Mouse (Mus musculus) midbrain, embryonic 13.5 days (tissue): ENCODE results near the gene Habp2. TPM values are rescaled to one million over a fixed set of nuclear protein-coding genes. Genes with fewer than 3 reads are reported as not detected.

Experiments used
- ATAC-seq: fragments of 200-750 bp; cut with Nextera tagmentation; 2 replicates; pipeline ENCODE4 v1.8.0; 2017; ENCODE audit warnings: mild to moderate bottlenecking, moderate TSS enrichment, moderate library complexity
- H3K27ac ChIP-seq: fragments of 300-500 bp; sonication (generic); 2 replicates; pipeline ENCODE4 v1.5.1; 2015; ENCODE audit warnings: inconsistent platforms, mild to moderate bottlenecking, moderate library complexity
- H3K27me3 ChIP-seq: fragments of 300-500 bp; sonication (generic); 2 replicates; pipeline ENCODE4 v1.6.1; 2015; ENCODE audit warnings: mild to moderate bottlenecking, inconsistent platforms
- H3K36me3 ChIP-seq: fragments of 300-500 bp; sonication (generic); 2 replicates; pipeline ENCODE4 v1.6.1; 2015; ENCODE audit warnings: mild to moderate bottlenecking, inconsistent platforms
- H3K4me1 ChIP-seq: fragments of 300-500 bp; sonication (generic); replicated peaks from 2 replicates; pipeline ENCODE4 v1.6.1; 2015; ENCODE audit warnings: inconsistent platforms
- H3K4me2 ChIP-seq: fragments of 300-500 bp; sonication (generic); replicated peaks from 2 replicates; pipeline ENCODE4 v1.6.1; 2015; ENCODE audit warnings: moderate library complexity, mild to moderate bottlenecking, inconsistent platforms
- H3K4me3 ChIP-seq: fragments of 300-500 bp; sonication (generic); replicated peaks from 2 replicates; pipeline ENCODE4 v1.5.1; 2015; ENCODE audit warnings: mild to moderate bottlenecking, inconsistent platforms
- H3K9ac ChIP-seq: fragments of 300-500 bp; sonication (generic); replicated peaks from 2 replicates; pipeline ENCODE4 v1.6.1; 2015; ENCODE audit warnings: mild to moderate bottlenecking, inconsistent platforms
- H3K9me3 ChIP-seq: fragments of 300-500 bp; sonication (generic); 2 replicates; pipeline ENCODE4 v1.6.1; 2016; ENCODE audit warnings: mild to moderate bottlenecking, inconsistent platforms
- WGBS: fragments of 180-500 bp; shearing (Covaris S2); methylation state at CpG from one replicate; pipeline ENCODE4 v1.1.7; 2015; 5-methylcytosine and 5-hydroxymethylcytosine counted together
- polyA plus RNA-seq: library from polyadenylated mRNA; unstranded; fragments of >200 nt; fragmentation: Nextera tagmentation; extraction: Ambion mirVana; gene quantifications from 2 replicates; pipeline ENCODE4 v1.2.1, GENCODE M21; 2015

Gene Habp2
- polyA plus RNA-seq, 1 experiment from 2014 or later = 0.09 TPM

DNA sequence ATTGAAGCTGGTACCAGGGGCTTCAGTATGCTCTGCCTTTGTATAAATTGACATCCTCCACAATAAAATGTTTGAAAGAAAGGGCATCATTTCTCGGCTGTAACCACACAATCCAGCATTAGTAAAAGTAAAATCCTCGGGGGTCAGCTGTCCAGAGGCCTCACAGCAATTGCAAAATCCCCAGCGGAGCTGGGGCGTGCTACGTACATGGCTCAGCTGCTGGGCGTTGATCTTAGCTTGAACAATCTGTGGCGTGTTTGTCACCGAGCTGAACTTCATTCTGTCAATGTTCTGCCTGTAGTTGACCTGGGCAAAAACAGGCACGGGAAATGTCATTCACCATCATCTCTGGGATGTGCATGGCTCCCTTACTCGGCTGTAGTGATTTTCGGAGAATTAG lies 79.2 kb downstream of the Habp2 start:
- WGBS = 78% methylated on average over 11 of the region's 11 CpGs
- no peak overlapping the region for H3K9ac ChIP-seq
- ATAC-seq = no peak

GRCm38 (mm10) chr19:56366625-56367024 lies 79.7 kb downstream of the Habp2 start:
- H3K27ac ChIP-seq = no peak overlapping the region
- no peaks in the 10 kb centered on the region for H3K9me3 ChIP-seq
- no peak overlapping the region for H3K9ac ChIP-seq
- H3K4me1 ChIP-seq = 0 out of 2 replicates have a peak, but pooled peaks cover 10% of the 10 kb centered on the region
- H3K4me2 ChIP-seq = no peak overlapping the region
- no peak for ATAC-seq
- no peaks in the 10 kb centered on the region for H3K36me3 ChIP-seq
- H3K27me3 ChIP-seq = no peaks in the 10 kb centered on the region
- WGBS = 79% methylated on average over 9 of the region's 9 CpGs
- H3K4me3 ChIP-seq = no peak overlapping the region

More for the DNA sequence above, 79.2 kb downstream of the Habp2 start:
- Histone ChIP-seq H3K9me3 (no peaks in the 10 kb centered on the region), H3K4me1 (0 out of 2 replicates have a peak, but pooled peaks cover 10% of the 10 kb centered on the region), H3K27me3 (no peaks in the 10 kb centered on the region), H3K4me3 (no peak overlapping the region), H3K36me3 (no peaks in the 10 kb centered on the region), H3K4me2 (no peak overlapping the region), H3K27ac (no peak overlapping the region)

GRCm38 (mm10) chr19:56367778-56368177 lies 80.8 kb downstream of the Habp2 start:
- Histone ChIP-seq H3K27ac (no peak overlapping the region), H3K4me2 (no peak overlapping the region), H3K36me3 (no peaks in the 10 kb centered on the region), H3K4me3 (no peak overlapping the region), H3K4me1 (0 out of 2 replicates have a peak, but pooled peaks cover 10% of the 10 kb centered on the region), H3K9me3 (no peaks in the 10 kb centered on the region), H3K27me3 (no peaks in the 10 kb centered on the region), H3K9ac (no peak overlapping the region)
- no peak for ATAC-seq
- 90% methylated on average over 7 of the region's 7 CpGs for WGBS

- H3K27ac ChIP-seq = no peak overlapping the region
- H3K4me1 ChIP-seq = 0 out of 2 replicates have a peak, but pooled peaks cover 8% of the 10 kb centered on the region
- no peak overlapping the region for H3K4me2 ChIP-seq
- WGBS = 87% methylated on average over 7 of the region's 7 CpGs
- no peak for ATAC-seq
- H3K4me3 ChIP-seq = no peak overlapping the region
- no peaks in the 10 kb centered on the region for H3K9me3 ChIP-seq
- H3K36me3 ChIP-seq = no peaks in the 10 kb centered on the region
- H3K9ac ChIP-seq = no peak overlapping the region
- no peaks in the 10 kb centered on the region for H3K27me3 ChIP-seq
These were observed 82.0 kb downstream of the Habp2 start for GRCm38 (mm10) chr19:56368912-56369311.

Other genes starting within 250 kb of the Habp2 start
- 0.24 and 0.50 TPM in 2 replicates for gene Nrap, start 102.9 kb downstream of the Habp2 start, polyA plus RNA-seq
- 13.0 and 14.8 TPM in 2 replicates for gene Casp7, start 110.0 kb downstream of the Habp2 start, polyA plus RNA-seq
- 0.07 and 0.13 TPM in 2 replicates for gene Plekhs1, start 174.5 kb downstream of the Habp2 start, polyA plus RNA-seq